Mouse (Mus musculus): Measurements from ENCODE around the gene Mrpl1. TPM values are rescaled to one million over a fixed set of nuclear protein-coding genes. Genes with fewer than 3 reads are reported as not detected.

The Mrpl1 gene
- polyA plus RNA-seq, 1 experiment from 2014 or later: 28.9 TPM

DNA sequence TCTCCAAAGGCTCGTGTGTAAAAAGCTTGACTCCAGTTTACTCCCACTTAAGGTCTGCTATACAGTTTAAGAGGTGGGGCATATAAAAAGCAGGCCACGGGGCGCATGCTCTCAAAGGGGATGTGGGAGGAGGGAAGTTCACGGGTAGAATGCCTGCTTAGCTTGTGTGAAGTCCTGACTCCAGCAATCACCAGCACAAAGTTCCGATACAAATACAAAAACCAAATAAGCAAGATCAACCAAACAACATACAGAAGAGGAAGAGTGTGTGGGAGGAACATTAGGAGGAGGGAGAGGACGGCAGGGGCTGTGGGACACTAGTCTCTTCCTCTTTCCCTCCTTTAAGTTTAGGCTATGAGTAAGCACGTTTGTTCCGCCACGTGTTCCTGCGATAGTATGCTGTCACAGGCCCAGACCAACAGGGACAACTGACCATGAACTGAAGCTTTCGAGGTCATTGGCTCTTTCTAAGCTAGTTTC is 32.4 kb upstream of the Mrpl1 start:
- WGBS: 71% methylated on average over 11 of the region's 11 CpGs
- no peaks in the 10 kb centered on the region for H3K27me3 ChIP-seq (replicated peaks)
- H3K27ac ChIP-seq: no peak overlapping the region
- no peak overlapping the region for H3K4me2 ChIP-seq (replicated peaks)
- H3K4me1 ChIP-seq (replicated peaks): no peaks in the 10 kb centered on the region
- no peaks in the 10 kb centered on the region for H3K9me3 ChIP-seq
- ATAC-seq: no peak
- no peaks in the 10 kb centered on the region for H3K36me3 ChIP-seq
- no peak overlapping the region for H3K4me3 ChIP-seq (replicated peaks)
- no peak overlapping the region for H3K9ac ChIP-seq

DNA sequence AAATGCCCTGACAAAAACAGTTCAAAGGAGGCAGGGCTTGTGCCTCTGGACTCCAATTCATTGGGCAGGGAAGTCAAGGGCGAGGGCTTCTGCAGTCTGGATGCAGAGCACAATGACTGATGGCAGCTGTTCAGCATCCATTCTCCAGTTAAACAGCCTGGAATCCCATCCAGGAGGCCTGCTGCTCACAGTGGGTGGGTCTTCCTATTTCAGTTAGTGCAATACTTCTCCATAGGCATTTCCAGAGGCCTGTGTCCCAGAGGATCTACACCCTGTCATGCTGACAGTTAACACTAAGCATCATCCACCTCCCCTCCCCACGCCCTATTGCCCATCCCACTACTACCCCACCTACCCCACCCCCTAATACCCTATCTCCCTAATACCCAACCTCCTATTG is 26.1 kb upstream of the Mrpl1 start:
- Histone ChIP-seq H3K4me3 (replicated peaks) (no peak overlapping the region), H3K9ac (no peak overlapping the region), H3K27ac (no peak overlapping the region), H3K4me2 (replicated peaks) (no peak overlapping the region), H3K4me1 (replicated peaks) (no peaks in the 10 kb centered on the region), H3K9me3 (no peaks in the 10 kb centered on the region), H3K27me3 (replicated peaks) (no peaks in the 10 kb centered on the region), H3K36me3 (no peaks in the 10 kb centered on the region)
- WGBS: 77% methylated on average over 2 of the region's 2 CpGs
- ATAC-seq: no peak

DNA sequence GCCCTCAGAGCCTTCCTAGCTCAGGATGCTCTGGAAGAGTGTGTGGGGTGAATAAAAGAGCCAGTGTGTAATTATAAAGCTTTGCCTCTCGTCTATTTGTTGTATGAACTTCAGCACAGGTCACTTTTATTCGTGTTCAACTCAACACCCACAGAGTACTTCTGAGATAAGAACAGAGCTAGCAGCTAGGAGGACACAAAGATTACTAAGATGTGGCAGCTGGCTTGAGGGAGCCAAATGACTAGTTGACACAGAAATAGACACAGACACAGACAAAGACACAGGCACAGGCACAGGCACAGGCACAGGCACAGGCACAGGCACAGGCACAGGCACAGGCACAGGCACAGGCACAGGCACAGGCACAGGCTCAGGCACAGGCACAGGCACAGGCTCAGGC is 25.3 kb upstream of the Mrpl1 start:
- Histone ChIP-seq H3K9ac (no peak overlapping the region), H3K4me3 (replicated peaks) (no peak overlapping the region), H3K27me3 (replicated peaks) (no peaks in the 10 kb centered on the region), H3K4me2 (replicated peaks) (no peak overlapping the region), H3K27ac (no peak overlapping the region), H3K9me3 (no peaks in the 10 kb centered on the region), H3K36me3 (no peaks in the 10 kb centered on the region), H3K4me1 (replicated peaks) (no peaks in the 10 kb centered on the region)
- no peak for ATAC-seq
- WGBS: 52% methylated on average over 2 of the region's 2 CpGs

DNA sequence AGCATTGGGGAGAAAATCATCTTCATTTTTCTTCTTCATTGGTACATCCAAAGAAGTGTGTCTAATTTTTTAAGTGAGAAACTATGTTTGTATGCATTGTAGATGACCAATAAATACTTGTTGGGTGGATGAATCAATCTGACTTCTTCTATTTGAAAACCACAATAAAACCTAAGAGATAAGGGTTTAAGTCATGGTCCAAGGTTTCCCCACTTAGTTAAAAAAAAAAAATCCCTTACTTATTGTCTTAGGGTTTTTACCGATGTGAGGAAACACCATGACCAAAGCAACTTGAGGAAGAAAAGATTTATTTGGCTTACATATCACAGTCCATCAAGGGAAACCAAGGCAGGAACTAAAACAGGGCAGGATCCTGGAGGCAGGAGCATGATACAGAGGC is 19.5 kb upstream of the Mrpl1 start:
- H3K27me3 ChIP-seq (replicated peaks): no peaks in the 10 kb centered on the region
- WGBS: 86% methylated on average over 1 of the region's 1 CpGs
- no peak overlapping the region for H3K4me2 ChIP-seq (replicated peaks)
- no peak overlapping the region for H3K4me3 ChIP-seq (replicated peaks)
- H3K27ac ChIP-seq: no peak overlapping the region
- no peaks in the 10 kb centered on the region for H3K4me1 ChIP-seq (replicated peaks)
- no peak overlapping the region for H3K9ac ChIP-seq
- no peak for ATAC-seq
- no peaks in the 10 kb centered on the region for H3K9me3 ChIP-seq
- no peaks in the 10 kb centered on the region for H3K36me3 ChIP-seq

DNA sequence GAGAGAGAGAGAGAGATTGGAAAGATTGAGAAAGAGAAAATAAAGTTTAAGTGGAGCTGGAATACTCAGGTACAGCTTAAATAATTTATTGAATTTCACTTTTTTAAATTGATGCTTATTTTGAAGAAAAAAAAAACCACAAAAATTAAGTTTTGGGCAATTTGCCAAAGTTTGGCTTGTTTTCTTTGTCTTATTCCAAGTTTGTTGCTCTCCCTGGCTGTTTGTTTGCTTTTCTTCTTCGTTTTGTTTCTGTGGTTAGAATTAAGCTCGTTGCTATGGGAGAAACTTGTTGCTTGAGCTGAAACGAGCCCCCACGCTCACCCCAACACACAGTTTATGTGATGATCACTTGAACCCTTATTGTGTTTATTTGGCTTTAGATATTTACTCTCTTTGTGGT is 18.0 kb upstream of the Mrpl1 start:
- WGBS: 56% methylated on average over 4 of the region's 4 CpGs
- ATAC-seq: no peak
- Histone ChIP-seq H3K36me3 (no peaks in the 10 kb centered on the region), H3K4me2 (replicated peaks) (no peak overlapping the region), H3K27me3 (replicated peaks) (no peaks in the 10 kb centered on the region), H3K9ac (no peak overlapping the region), H3K9me3 (no peaks in the 10 kb centered on the region), H3K4me3 (replicated peaks) (no peak overlapping the region), H3K27ac (no peak overlapping the region), H3K4me1 (replicated peaks) (no peaks in the 10 kb centered on the region)

DNA sequence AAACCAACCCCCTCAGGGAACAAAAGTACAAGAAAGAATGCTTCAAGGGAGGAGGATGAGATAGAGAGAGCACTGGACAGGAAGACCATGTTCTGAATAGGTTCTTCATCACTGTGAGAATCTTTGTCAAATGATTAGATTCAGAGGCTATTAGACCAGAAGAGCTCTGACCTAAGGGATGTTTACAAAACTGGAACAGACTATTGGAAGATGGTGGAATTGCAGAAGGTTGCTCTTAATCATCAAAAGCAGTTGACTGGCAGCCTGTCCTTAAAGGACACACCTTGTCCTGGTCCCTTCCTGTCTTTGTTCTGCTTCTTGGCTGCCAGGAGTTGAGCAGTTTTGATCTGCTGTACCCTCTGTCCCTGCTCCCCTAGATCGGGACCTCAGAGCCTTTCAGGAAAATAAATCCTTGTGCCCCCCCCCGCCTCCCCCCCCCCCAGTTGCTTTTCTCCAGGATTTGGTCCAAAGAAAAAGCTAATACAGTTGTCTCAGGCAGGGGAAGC is 12.7 kb upstream of the Mrpl1 start:
- Histone ChIP-seq H3K27me3 (replicated peaks) (no peaks in the 10 kb centered on the region), H3K4me2 (replicated peaks) (no peak overlapping the region), H3K9me3 (no peaks in the 10 kb centered on the region), H3K27ac (no peak overlapping the region), H3K9ac (no peak overlapping the region), H3K4me3 (replicated peaks) (no peak overlapping the region), H3K4me1 (replicated peaks) (no peaks in the 10 kb centered on the region), H3K36me3 (no peaks in the 10 kb centered on the region)
- no peak for ATAC-seq
- 51% methylated on average over 2 of the region's 2 CpGs for WGBS

DNA sequence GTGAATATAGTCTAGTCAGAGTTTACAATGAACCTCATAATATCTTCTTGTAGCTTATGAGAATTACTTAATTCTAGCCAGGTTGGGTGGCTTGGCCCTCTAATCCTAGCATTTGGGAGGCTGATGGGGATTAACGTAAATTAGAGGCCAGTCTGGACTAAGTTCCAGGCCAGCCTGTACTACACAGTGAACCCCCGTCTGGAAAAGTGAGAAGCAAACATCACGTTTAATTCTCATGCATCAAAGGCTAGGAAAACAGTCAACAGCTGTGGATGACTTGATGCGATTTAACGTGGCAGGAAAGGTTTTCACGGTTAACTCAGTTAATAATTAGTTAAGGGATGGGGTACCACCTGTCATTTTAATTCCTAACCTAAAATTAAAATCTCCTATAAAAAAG is 11.0 kb upstream of the Mrpl1 start:
- no peak for ATAC-seq
- H3K9ac ChIP-seq: no peak overlapping the region
- H3K4me1 ChIP-seq (replicated peaks): no peaks in the 10 kb centered on the region
- H3K9me3 ChIP-seq: no peaks in the 10 kb centered on the region
- H3K4me2 ChIP-seq (replicated peaks): no peak overlapping the region
- no peaks in the 10 kb centered on the region for H3K36me3 ChIP-seq
- WGBS: 68% methylated on average over 6 of the region's 6 CpGs
- H3K4me3 ChIP-seq (replicated peaks): no peak overlapping the region
- no peaks in the 10 kb centered on the region for H3K27me3 ChIP-seq (replicated peaks)
- no peak overlapping the region for H3K27ac ChIP-seq

DNA sequence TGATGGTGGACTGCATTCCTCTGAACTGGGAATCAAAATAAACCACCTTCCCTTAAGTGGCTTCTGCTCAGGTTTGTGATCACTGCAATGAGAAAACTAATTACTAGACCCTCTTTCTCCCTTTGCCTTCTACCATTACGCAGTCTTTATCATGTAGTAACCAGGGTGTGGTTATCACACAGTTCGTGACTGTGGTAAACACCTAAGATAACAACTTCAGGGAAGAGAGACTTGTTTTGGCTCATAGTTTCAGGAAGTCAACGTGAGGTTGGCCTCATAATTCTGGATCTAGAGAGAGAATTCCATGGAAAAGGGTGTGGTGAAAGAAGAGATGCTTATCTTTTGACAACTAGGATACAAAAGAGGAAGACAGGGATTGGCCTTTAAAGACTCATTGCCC is 9.0 kb upstream of the Mrpl1 start:
- no peak overlapping the region for H3K27ac ChIP-seq
- H3K9me3 ChIP-seq: no peaks in the 10 kb centered on the region
- H3K4me3 ChIP-seq (replicated peaks): no peak overlapping the region
- H3K36me3 ChIP-seq: no peaks in the 10 kb centered on the region
- no peak overlapping the region for H3K4me2 ChIP-seq (replicated peaks)
- no peaks in the 10 kb centered on the region for H3K27me3 ChIP-seq (replicated peaks)
- H3K4me1 ChIP-seq (replicated peaks): no peaks in the 10 kb centered on the region
- no peak overlapping the region for H3K9ac ChIP-seq
- ATAC-seq: no peak
- WGBS: 65% methylated on average over 3 of the region's 3 CpGs

DNA sequence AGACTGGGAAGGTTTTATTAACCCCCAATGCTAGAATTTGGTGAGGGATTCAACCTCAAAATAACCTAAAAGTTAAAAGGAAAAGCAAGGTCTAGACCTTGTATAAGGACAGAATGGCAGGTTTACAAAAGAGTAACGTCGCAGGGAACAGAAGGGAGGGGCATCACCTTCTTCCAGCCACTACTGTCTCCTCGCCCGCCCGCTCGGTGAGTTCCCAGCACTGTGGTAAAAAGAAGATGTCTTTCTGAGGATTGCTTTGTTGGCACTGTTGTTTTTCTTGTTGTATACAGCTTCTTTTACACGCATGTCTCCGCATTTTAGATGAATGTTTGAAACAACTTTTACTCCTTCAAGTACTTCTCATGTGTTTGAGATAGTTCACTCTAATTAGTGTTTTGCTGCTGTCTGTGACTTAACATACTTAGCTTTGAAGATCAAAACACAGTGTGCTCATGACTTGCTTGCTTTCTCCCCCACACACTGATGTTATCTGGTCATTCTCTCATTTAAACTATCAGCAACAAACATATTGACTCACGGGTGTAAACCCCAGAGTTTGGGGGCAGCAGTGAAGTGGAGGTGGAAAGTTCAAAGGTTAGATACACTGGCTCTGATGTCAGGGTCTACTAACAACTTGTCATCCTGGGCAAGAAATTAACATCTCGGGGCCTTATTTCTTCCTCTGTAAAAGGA is 7.7 kb upstream of the Mrpl1 start:
- H3K27ac ChIP-seq: no peak overlapping the region
- H3K9me3 ChIP-seq: no peaks in the 10 kb centered on the region
- no peaks in the 10 kb centered on the region for H3K4me1 ChIP-seq (replicated peaks)
- H3K36me3 ChIP-seq: no peaks in the 10 kb centered on the region
- no peak overlapping the region for H3K4me3 ChIP-seq (replicated peaks)
- H3K27me3 ChIP-seq (replicated peaks): no peaks in the 10 kb centered on the region
- 56% methylated on average over 10 of the region's 10 CpGs for WGBS
- no peak overlapping the region for H3K9ac ChIP-seq
- no peak for ATAC-seq
- no peak overlapping the region for H3K4me2 ChIP-seq (replicated peaks)

DNA sequence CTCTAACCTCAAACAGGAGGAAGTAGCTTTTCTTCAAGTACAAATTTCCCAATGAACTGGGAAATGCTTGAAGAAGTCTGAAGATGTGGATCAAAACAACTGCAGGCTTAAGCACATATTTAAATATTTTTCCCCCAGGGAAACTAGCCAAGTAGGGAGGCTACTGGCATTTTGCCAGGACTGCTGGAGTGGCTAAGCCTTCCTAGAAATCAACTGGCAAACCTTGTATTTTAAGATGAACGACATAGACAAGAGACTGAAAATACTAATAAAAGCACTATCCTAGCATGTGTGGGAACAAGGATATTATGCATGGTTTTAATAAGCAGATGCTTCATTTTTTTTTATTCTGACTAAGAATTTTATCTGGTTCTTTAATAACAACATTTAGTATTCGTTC is 2.4 kb upstream of the Mrpl1 start:
- Histone ChIP-seq H3K4me3 (replicated peaks) (no peak overlapping the region), H3K4me2 (replicated peaks) (no peak overlapping the region), H3K9ac (no peak overlapping the region), H3K4me1 (replicated peaks) (peaks cover 5% of the 10 kb centered on the region; the same call in 1 of the 2 replicates), H3K27ac (no peak overlapping the region), H3K36me3 (no peaks in the 10 kb centered on the region), H3K9me3 (no peaks in the 10 kb centered on the region), H3K27me3 (replicated peaks) (no peaks in the 10 kb centered on the region)
- no peak for ATAC-seq
- 35% methylated on average over 2 of the region's 2 CpGs for WGBS

DNA sequence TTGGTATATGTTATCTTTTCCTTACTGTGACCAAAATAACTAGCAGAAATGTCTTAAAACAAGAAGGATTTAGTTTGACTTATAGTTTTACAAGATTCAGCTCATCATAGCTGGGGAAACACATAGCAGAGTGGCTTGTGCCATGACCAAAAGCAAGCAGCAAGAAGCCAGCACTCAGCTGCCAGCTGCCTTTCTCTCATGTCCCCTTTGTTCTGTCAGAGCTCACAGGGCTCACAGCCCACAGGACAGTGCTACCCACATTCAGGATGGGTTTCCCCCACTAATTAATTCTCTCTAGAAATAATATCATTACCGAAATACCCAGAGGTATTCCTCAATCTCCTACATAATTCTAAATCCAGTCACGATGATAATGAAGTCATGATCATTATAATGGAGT is 1.8 kb upstream of the Mrpl1 start:
- ATAC-seq: no peak
- no peak overlapping the region for H3K27ac ChIP-seq
- no peaks in the 10 kb centered on the region for H3K9me3 ChIP-seq
- no peak overlapping the region for H3K4me3 ChIP-seq (replicated peaks)
- WGBS: 95% methylated on average over 2 of the region's 2 CpGs
- no peaks in the 10 kb centered on the region for H3K36me3 ChIP-seq
- H3K27me3 ChIP-seq (replicated peaks): no peaks in the 10 kb centered on the region
- H3K4me1 ChIP-seq (replicated peaks): peaks cover 5% of the 10 kb centered on the region; the same call in 1 of the 2 replicates
- H3K9ac ChIP-seq: no peak overlapping the region
- H3K4me2 ChIP-seq (replicated peaks): no peak overlapping the region

DNA sequence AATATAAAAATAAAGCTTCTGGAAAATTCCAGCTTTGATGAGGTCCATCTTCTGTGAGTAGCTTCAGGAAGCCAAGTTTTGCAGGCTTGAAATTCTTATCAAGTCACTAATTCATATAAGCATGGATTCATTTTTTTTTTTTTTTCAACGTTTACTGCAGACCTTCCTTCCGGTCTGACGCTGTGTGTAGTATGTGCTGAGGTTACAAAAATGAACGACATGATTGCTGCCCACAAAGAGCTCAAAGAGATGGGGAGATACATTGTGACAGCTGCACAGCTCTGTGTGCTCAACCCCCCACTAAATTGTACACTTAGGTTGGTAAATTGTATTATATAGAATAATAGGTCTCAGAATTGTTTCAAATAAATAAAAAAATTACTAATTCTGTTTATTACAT is 750 bp upstream of the Mrpl1 start:
- 35% methylated on average over 4 of the region's 4 CpGs for WGBS
- no peaks in the 10 kb centered on the region for H3K36me3 ChIP-seq
- no peak overlapping the region for H3K9ac ChIP-seq
- no peaks in the 10 kb centered on the region for H3K9me3 ChIP-seq
- ATAC-seq: no peak
- peaks cover 5% of the 10 kb centered on the region; the same call in 1 of the 2 replicates for H3K4me1 ChIP-seq (replicated peaks)
- no peak overlapping the region for H3K4me3 ChIP-seq (replicated peaks)
- no peak overlapping the region for H3K4me2 ChIP-seq (replicated peaks)
- H3K27me3 ChIP-seq (replicated peaks): no peaks in the 10 kb centered on the region
- H3K27ac ChIP-seq: no peak overlapping the region

DNA sequence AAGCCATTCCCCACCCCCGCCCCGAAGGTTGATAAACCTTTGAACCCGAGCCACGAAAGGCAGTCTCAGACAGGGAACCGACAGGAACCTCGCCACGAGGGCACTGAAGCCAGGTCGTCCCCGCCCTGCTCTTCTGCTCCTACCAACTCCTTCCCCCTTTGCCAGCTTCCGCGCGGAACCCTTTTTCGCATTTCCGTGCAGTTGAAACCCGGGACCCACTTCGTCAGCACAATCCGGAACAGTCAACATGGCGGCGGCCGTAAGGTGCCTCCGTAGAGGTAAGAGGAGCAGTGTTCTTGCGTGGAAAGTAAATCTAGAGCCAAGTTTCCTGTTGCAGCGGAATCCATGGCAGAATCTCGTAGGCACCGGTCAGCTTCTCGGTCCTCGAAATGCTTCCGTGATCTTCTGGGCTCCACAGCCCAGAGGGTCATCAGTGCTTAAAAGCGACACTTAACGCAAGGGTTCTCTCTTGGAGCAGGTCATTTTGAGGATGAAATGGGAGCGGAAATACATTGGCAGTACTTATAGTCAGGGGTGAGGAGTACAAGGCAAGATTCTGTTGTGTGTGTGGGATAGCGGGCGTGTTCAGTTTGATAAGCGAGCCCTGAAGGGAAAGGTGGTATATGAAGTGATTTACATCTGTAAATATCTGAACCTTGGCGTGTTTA is 757 bp downstream of the Mrpl1 start:
- peak overlapping the region; percentile 74 for H3K4me2 ChIP-seq (replicated peaks)
- peak overlapping the region; percentile 83 for H3K27ac ChIP-seq
- H3K9me3 ChIP-seq: no peaks in the 10 kb centered on the region
- H3K4me3 ChIP-seq (replicated peaks): peak overlapping the region; percentile 74
- H3K27me3 ChIP-seq (replicated peaks): no peaks in the 10 kb centered on the region
- peak; percentile 97 for ATAC-seq
- peaks cover 4% of the 10 kb centered on the region; the same call in 1 of the 2 replicates for H3K36me3 ChIP-seq
- H3K4me1 ChIP-seq (replicated peaks): peaks cover 5% of the 10 kb centered on the region; the same call in 1 of the 2 replicates
- WGBS: under 1% methylated on average over 35 of the region's 35 CpGs
- H3K9ac ChIP-seq: peak overlapping the region; percentile 68

All from intestine, embryonic 15.5 days (tissue).